Mouse (Mus musculus): ENCODE results near the gene AC161166.1. TPM values are rescaled to one million over a fixed set of nuclear protein-coding genes. Genes with fewer than 3 reads are reported as not detected.
"Not testable (repeated sequence)": the region's sequence is repeated elsewhere in the genome, so short reads cannot be mapped to it uniquely, and the experiment has no call there.

The AC161166.1 gene
- total and polyA plus RNA-seq, 2 experiments from 2014 or later, result 0.55 TPM; not detected in 1

GRCm38 (mm10) chr7:24528861-24529260 lies 16.6 kb upstream of the AC161166.1 start:
- TF ChIP-seq CTCF (IDR thresholded peaks at IDR 0.05; ENCODE audit: low read depth), result no peak
- Histone ChIP-seq H3K4me3 (ENCODE audit: low read length) (no peak overlapping the region), H3K4me2 (ENCODE audit: low read depth, low read length) (no peak overlapping the region), H3K27me3 (ENCODE audit: insufficient read depth, low read length) (no peaks in the 10 kb centered on the region), H3K9ac (replicated peaks; ENCODE audit: low read length) (no peak overlapping the region), H3K36me3 (ENCODE audit: insufficient read depth, low read length) (peaks cover 6% of the 10 kb centered on the region; the same call in 1 of the 2 replicates), H3K4me1 (ENCODE audit: insufficient read depth, low read length) (peaks cover 12% of the 10 kb centered on the region; the same call in 1 of the 2 replicates), H3K27ac (no peak overlapping the region), H3K9me3 (ENCODE audit: low read length) (no peaks in the 10 kb centered on the region)
- WGBS, result 94% methylated on average over 11 of the region's 11 CpGs
- DNase-seq (ENCODE audit: low spot score) (no peak), ATAC-seq (no peak)

- Histone ChIP-seq H3K4me1 (ENCODE audit: insufficient read depth, low read length) (peaks cover 6% of the 10 kb centered on the region; the same call in 1 of the 2 replicates), H3K27me3 (ENCODE audit: insufficient read depth, low read length) (no peaks in the 10 kb centered on the region), H3K9me3 (ENCODE audit: low read length) (no peaks in the 10 kb centered on the region), H3K4me3 (ENCODE audit: low read length) (no peak overlapping the region), H3K9ac (replicated peaks; ENCODE audit: low read length) (no peak overlapping the region), H3K27ac (no peak overlapping the region), H3K36me3 (ENCODE audit: insufficient read depth, low read length) (no peaks in the 10 kb centered on the region), H3K4me2 (ENCODE audit: low read depth, low read length) (no peak overlapping the region)
- WGBS, result 78% methylated on average over 12 of the region's 12 CpGs
- ATAC-seq, result no peak
- TF ChIP-seq CTCF (IDR thresholded peaks at IDR 0.05; ENCODE audit: low read depth), result no peak
- DNase-seq (ENCODE audit: low spot score), result no peak
Measured at GRCm38 (mm10) chr7:24525686-24526420, 13.6 kb upstream of the AC161166.1 start.

- ATAC-seq (no peak), DNase-seq (ENCODE audit: low spot score) (no peak)
- no peaks in the 10 kb centered on the region for H3K9me3 ChIP-seq (ENCODE audit: low read length)
- H3K27ac ChIP-seq, result no peak overlapping the region
- peaks cover 6% of the 10 kb centered on the region; the same call in 1 of the 2 replicates for H3K4me1 ChIP-seq (ENCODE audit: insufficient read depth, low read length)
- WGBS, result 78% methylated on average over 6 of the region's 6 CpGs
- H3K4me3 ChIP-seq (ENCODE audit: low read length), result no peak overlapping the region
- TF ChIP-seq CTCF (IDR thresholded peaks at IDR 0.05; ENCODE audit: low read depth), result 0 out of 2 replicates have a peak, but pooled peaks have one; percentile 9
- no peak overlapping the region for H3K9ac ChIP-seq (replicated peaks; ENCODE audit: low read length)
- H3K36me3 ChIP-seq (ENCODE audit: insufficient read depth, low read length), result no peaks in the 10 kb centered on the region
- H3K27me3 ChIP-seq (ENCODE audit: insufficient read depth, low read length), result no peaks in the 10 kb centered on the region
- H3K4me2 ChIP-seq (ENCODE audit: low read depth, low read length), result no peak overlapping the region
Measured at GRCm38 (mm10) chr7:24524978-24525377, 12.7 kb upstream of the AC161166.1 start.

- H3K27ac ChIP-seq, result no peak overlapping the region
- H3K4me3 ChIP-seq (ENCODE audit: low read length), result no peak overlapping the region
- no peaks in the 10 kb centered on the region for H3K36me3 ChIP-seq (ENCODE audit: insufficient read depth, low read length)
- TF ChIP-seq CTCF (IDR thresholded peaks at IDR 0.05; ENCODE audit: low read depth), result no peak
- H3K4me2 ChIP-seq (ENCODE audit: low read depth, low read length), result no peak overlapping the region
- H3K27me3 ChIP-seq (ENCODE audit: insufficient read depth, low read length), result no peaks in the 10 kb centered on the region
- DNase-seq (ENCODE audit: low spot score) (no peak), ATAC-seq (no peak)
- no peak overlapping the region for H3K9ac ChIP-seq (replicated peaks; ENCODE audit: low read length)
- no peaks in the 10 kb centered on the region for H3K4me1 ChIP-seq (ENCODE audit: insufficient read depth, low read length)
- H3K9me3 ChIP-seq (ENCODE audit: low read length), result no peaks in the 10 kb centered on the region
- WGBS, result 82% methylated on average over 6 of the region's 6 CpGs
Measured at GRCm38 (mm10) chr7:24523723-24524122, 11.5 kb upstream of the AC161166.1 start.

GRCm38 (mm10) chr7:24522805-24523204 lies 10.6 kb upstream of the AC161166.1 start:
- WGBS, result 58% methylated on average over 5 of the region's 5 CpGs
- H3K9me3 ChIP-seq (ENCODE audit: low read length), result no peaks in the 10 kb centered on the region
- H3K27ac ChIP-seq, result no peak overlapping the region
- no peak for ATAC-seq
- no peak overlapping the region for H3K9ac ChIP-seq (replicated peaks; ENCODE audit: low read length)
- no peak overlapping the region for H3K4me3 ChIP-seq (ENCODE audit: low read length)
- H3K4me1 ChIP-seq (ENCODE audit: insufficient read depth, low read length), result no peaks in the 10 kb centered on the region
- no peak overlapping the region for H3K4me2 ChIP-seq (ENCODE audit: low read depth, low read length)
- no peak for TF ChIP-seq CTCF (IDR thresholded peaks at IDR 0.05; ENCODE audit: low read depth)
- H3K36me3 ChIP-seq (ENCODE audit: insufficient read depth, low read length), result no peaks in the 10 kb centered on the region
- no peak for DNase-seq (ENCODE audit: low spot score)
- no peaks in the 10 kb centered on the region for H3K27me3 ChIP-seq (ENCODE audit: insufficient read depth, low read length)

- not testable (repeated sequence) for H3K4me1 ChIP-seq (ENCODE audit: insufficient read depth, low read length); H3K9ac ChIP-seq (replicated peaks; ENCODE audit: low read length); H3K4me3 ChIP-seq (ENCODE audit: low read length); H3K27ac ChIP-seq; H3K36me3 ChIP-seq (ENCODE audit: insufficient read depth, low read length); DNase-seq (ENCODE audit: low spot score); H3K4me2 ChIP-seq (ENCODE audit: low read depth, low read length); ATAC-seq; H3K27me3 ChIP-seq (ENCODE audit: insufficient read depth, low read length); H3K9me3 ChIP-seq (ENCODE audit: low read length)
- WGBS, result 62% methylated on average over 9 of the region's 10 CpGs
Measured at GRCm38 (mm10) chr7:24520054-24520453, 7.8 kb upstream of the AC161166.1 start.

GRCm38 (mm10) chr7:24519130-24519529 lies 6.9 kb upstream of the AC161166.1 start:
- Histone ChIP-seq H3K27ac (no peak overlapping the region), H3K4me3 (ENCODE audit: low read length) (no peak overlapping the region), H3K36me3 (ENCODE audit: insufficient read depth, low read length) (no peaks in the 10 kb centered on the region), H3K9me3 (ENCODE audit: low read length) (no peaks in the 10 kb centered on the region), H3K9ac (replicated peaks; ENCODE audit: low read length) (no peak overlapping the region), H3K4me2 (ENCODE audit: low read depth, low read length) (no peak overlapping the region), H3K27me3 (ENCODE audit: insufficient read depth, low read length) (no peaks in the 10 kb centered on the region), H3K4me1 (ENCODE audit: insufficient read depth, low read length) (no peaks in the 10 kb centered on the region)
- ATAC-seq (no peak), DNase-seq (ENCODE audit: low spot score) (no peak)
- no peak for TF ChIP-seq CTCF (IDR thresholded peaks at IDR 0.05; ENCODE audit: low read depth)
- 37% methylated on average over 3 of the region's 3 CpGs for WGBS

All from hindbrain, postnatal 0 days (tissue).